Mouse (Mus musculus): Measurements from ENCODE around the gene Psd. TPM values are rescaled to one million over a fixed set of nuclear protein-coding genes. Genes with fewer than 3 reads are reported as not detected.

Psd gene
- total RNA-seq, 2 experiments from 2014 or later: 605 to 647 TPM

- Histone ChIP-seq H3K4me3 (peak within 1 kb of the TSS; percentile 63), H3K27ac (peak within 1 kb of the TSS; percentile 87)
- intact Hi-C loops (cut with DNase I): loop anchor here (2.0 kb wide), 1 partner anchor 20 kb away; no protein-coding TSS in a partner anchor
- TF ChIP-seq CTCF (IDR thresholded peaks at IDR 0.05): no peak
- DNase-seq (ENCODE audit: extremely low spot score in 1 of 2, low spot score in 2 of 2): peak; percentile 94
Measured at GRCm38 (mm10) chr19:46328081-46329030, 1.4 kb upstream of the Psd start, which contains the start of gene Fbxl15. Gene Fbxl15 (plus strand): TSS chr19:46328184.

DNA sequence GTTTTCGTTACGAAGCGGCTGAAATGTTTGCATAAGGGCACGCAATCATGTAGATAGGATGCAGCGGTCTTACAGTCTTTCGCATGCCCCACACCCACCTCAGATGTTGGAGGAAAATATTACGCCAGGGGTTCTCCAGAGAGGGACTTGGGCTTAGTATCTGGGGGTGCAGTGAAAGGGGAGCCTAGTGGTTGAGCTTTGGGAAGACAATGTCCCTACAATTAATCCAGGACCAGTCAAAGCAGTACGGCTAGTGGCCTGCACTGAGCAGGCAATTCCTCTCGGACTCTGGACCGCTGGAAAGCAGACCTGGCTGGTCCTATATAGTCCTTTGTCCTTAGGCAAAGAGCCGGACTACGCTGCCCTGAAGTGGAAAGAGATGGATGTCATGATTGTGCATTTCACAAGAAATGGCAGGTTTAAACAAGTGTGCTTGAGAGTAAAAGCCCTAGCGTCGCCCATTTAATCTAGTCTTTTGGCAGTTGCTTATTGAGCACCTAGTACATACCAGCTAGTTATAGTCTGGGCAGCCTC, 642 bp upstream of the Psd start:
- DNase-seq (ENCODE audit: extremely low spot score in 1 of 2, low spot score in 2 of 2): peak in 1 of 2 experiments; percentile 21
- H3K4me3 ChIP-seq: peak overlapping the region; percentile 63
- no peak for TF ChIP-seq CTCF (IDR thresholded peaks at IDR 0.05)
- peak overlapping the region; percentile 87 for H3K27ac ChIP-seq
- intact Hi-C loops (cut with DNase I): loop anchor here (2.0 kb wide), 1 partner anchor 19 kb away; no protein-coding TSS in a partner anchor

DNA sequence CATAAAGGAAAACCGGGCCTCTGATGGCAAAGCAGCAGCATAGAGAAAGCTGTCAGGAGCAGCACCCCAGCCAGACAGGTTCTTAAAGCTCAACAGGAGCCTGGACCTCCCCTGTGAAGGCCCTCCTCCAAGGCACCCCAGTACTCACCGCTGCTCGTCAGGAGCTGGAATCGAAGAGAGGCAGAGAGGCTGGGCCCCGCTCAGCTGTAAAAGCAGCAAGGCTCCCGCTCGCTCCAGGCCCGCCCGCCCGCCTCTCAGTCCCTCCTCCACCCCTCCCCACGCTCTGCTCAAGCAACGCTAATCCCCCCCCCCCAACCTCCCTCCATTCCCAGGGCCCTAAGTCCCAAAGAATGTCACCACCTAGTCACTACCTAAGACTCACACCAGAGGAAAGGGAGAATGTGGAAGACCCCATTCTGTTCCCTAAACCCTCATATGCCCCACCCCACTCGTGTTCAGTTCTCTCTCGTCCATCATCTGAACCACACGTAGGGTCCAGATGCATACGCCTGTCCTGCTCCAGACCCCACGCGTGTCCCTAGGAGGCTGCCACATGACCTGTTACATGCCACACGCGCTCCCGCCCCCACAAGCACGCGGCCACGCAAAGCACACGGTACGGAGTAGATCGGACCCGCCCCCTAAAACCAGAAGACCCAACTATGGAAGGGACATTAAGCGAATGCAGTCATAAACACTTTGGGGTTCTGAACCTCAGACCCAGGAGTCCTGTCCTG, 769 bp downstream of the Psd start:
- intact Hi-C loops (cut with DNase I): no loop called here

DNA sequence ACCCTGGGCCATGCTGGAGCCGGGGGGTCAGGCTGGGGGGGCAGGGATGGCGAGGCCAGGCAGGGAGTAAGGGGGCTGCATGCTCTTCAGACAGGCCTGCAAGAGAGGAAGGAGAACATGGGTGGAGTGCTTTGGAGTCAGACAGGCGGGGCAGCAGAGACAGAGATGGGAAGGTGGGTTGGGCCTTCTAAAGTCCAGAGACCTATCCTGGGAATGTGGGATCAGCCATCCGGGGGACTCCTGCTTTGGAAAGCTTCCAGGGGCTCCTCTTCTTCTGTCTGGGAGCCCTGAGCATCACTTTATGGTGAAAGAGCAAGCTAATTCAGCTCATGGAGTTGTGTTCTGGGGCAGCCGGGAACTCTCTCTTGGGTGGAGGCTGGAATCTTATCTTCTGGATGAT, 2.0 kb downstream of the Psd start:
- DNase-seq (ENCODE audit: extremely low spot score in 1 of 2, low spot score in 2 of 2): no peak
- intact Hi-C loops (cut with DNase I): no loop called here
- TF ChIP-seq CTCF (IDR thresholded peaks at IDR 0.05): no peak
- Histone ChIP-seq H3K27ac (no peak overlapping the region), H3K4me3 (no peak overlapping the region)

More for the DNA sequence above, 769 bp downstream of the Psd start:
- peak in 1 of 2 experiments; percentile 42 for DNase-seq (ENCODE audit: extremely low spot score in 1 of 2, low spot score in 2 of 2)
- H3K4me3 ChIP-seq: peak overlapping the region; percentile 63
- H3K27ac ChIP-seq: peak overlapping the region; percentile 87
- TF ChIP-seq CTCF (IDR thresholded peaks at IDR 0.05): no peak

- Histone ChIP-seq H3K27ac (no peak overlapping the region), H3K4me3 (no peak overlapping the region)
- intact Hi-C loops (cut with DNase I): no loop called here
- no peak for TF ChIP-seq CTCF (IDR thresholded peaks at IDR 0.05)
- DNase-seq (ENCODE audit: extremely low spot score in 1 of 2, low spot score in 2 of 2): peak in 1 of 2 experiments; percentile 9
Measured at GRCm38 (mm10) chr19:46324366-46324765, 2.6 kb downstream of the Psd start.

DNA sequence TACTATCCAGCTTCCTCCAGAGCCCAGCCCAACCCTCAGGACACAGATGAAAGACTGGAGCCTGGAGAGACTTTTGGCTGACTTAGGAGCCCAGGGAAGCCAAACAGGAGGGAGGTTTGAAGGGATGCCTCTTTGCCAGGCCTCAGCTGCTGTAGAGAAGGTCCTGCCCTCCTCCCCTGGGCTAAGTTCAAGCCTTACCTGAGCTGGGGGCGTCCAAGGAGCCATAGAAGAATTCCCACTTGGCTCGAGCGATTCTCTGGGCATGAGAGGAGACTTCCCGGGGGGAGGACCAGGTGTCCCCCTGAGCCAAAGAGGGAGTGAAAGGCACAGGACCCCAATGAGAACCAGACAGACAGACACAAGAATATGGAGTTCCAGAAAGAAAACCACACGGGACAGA, 3.2 kb downstream of the Psd start:
- intact Hi-C loops (cut with DNase I): no loop called here
- H3K4me3 ChIP-seq: no peak overlapping the region
- no peak overlapping the region for H3K27ac ChIP-seq
- DNase-seq (ENCODE audit: extremely low spot score in 1 of 2, low spot score in 2 of 2): peak in 1 of 2 experiments; percentile 5
- TF ChIP-seq CTCF (IDR thresholded peaks at IDR 0.05): no peak

GRCm38 (mm10) chr19:46322996-46323572, 3.9 kb downstream of the Psd start:
- TF ChIP-seq CTCF (IDR thresholded peaks at IDR 0.05): no peak
- H3K4me3 ChIP-seq: no peak overlapping the region
- peak overlapping the region; percentile 48 for H3K27ac ChIP-seq
- intact Hi-C loops (cut with DNase I): no loop called here
- no peak for DNase-seq (ENCODE audit: extremely low spot score in 1 of 2, low spot score in 2 of 2)

GRCm38 (mm10) chr19:46322144-46322995, 4.6 kb downstream of the Psd start:
- Histone ChIP-seq H3K27ac (peak overlapping the region; percentile 56), H3K4me3 (no peak overlapping the region)
- intact Hi-C loops (cut with DNase I): no loop called here
- no peak for TF ChIP-seq CTCF (IDR thresholded peaks at IDR 0.05)
- peak; percentile 24 to 30 for DNase-seq (ENCODE audit: extremely low spot score in 1 of 2, low spot score in 2 of 2)

- H3K4me3 ChIP-seq: no peak overlapping the region
- intact Hi-C loops (cut with DNase I): no loop called here
- DNase-seq (ENCODE audit: extremely low spot score in 1 of 2, low spot score in 2 of 2): peak; percentile 42 to 44
- peak overlapping the region; percentile 56 for H3K27ac ChIP-seq
- no peak for TF ChIP-seq CTCF (IDR thresholded peaks at IDR 0.05)
Measured at GRCm38 (mm10) chr19:46321101-46321943, 5.6 kb downstream of the Psd start.
